Mouse (Mus musculus) forebrain, embryonic 13.5 days (tissue): ENCODE measurements around the gene Bend6. TPM values are rescaled to one million over a fixed set of nuclear protein-coding genes. Genes with fewer than 3 reads are reported as not detected.
A peak's percentile ranks its signal among the peaks of the same experiment; 100 is the strongest.

ENCODE experiments used
- ATAC-seq: fragments of 200-750 bp; cut with Nextera tagmentation; 2 replicates; pipeline ENCODE4 v1.8.0; 2017
- H3K27ac ChIP-seq: fragments of 300-500 bp; sonication (generic); 2 replicates; pipeline ENCODE4 v1.5.1; 2015; ENCODE audit warnings: inconsistent platforms, mild to moderate bottlenecking, moderate library complexity
- H3K27me3 ChIP-seq: fragments of 300-500 bp; sonication (generic); 2 replicates; pipeline ENCODE4 v1.6.1; 2015; ENCODE audit warnings: mild to moderate bottlenecking, inconsistent platforms
- H3K36me3 ChIP-seq: fragments of 300-500 bp; sonication (generic); 2 replicates; pipeline ENCODE4 v1.6.1; 2015; ENCODE audit warnings: mild to moderate bottlenecking, inconsistent platforms; ENCODE audit not compliant: poor library complexity, severe bottlenecking
- H3K4me1 ChIP-seq: fragments of 300-500 bp; sonication (generic); 2 replicates; pipeline ENCODE4 v1.6.1; 2015; ENCODE audit warnings: inconsistent platforms
- H3K4me2 ChIP-seq: fragments of 300-500 bp; sonication (generic); 2 replicates; pipeline ENCODE4 v1.6.1; 2015; ENCODE audit warnings: inconsistent platforms, mild to moderate bottlenecking, moderate library complexity
- H3K4me3 ChIP-seq: fragments of 300-500 bp; sonication (generic); 2 replicates; pipeline ENCODE4 v1.5.1; 2015; ENCODE audit warnings: mild to moderate bottlenecking, inconsistent platforms
- H3K9ac ChIP-seq: fragments of 300-500 bp; sonication (generic); 2 replicates; pipeline ENCODE4 v1.6.1; 2015; ENCODE audit warnings: mild to moderate bottlenecking, inconsistent platforms
- H3K9me3 ChIP-seq: fragments of 300-500 bp; sonication (generic); replicated peaks from 2 replicates; pipeline ENCODE4 v1.6.1; 2016; ENCODE audit warnings: inconsistent platforms
- WGBS: fragments of 180-500 bp; shearing (Covaris S2); methylation state at CpG from one replicate; pipeline ENCODE4 v1.1.7; 2015; 5-methylcytosine and 5-hydroxymethylcytosine counted together
- polyA plus RNA-seq: library from polyadenylated mRNA; unstranded; fragments of >200 nt; fragmentation: Nextera tagmentation; extraction: Ambion mirVana; gene quantifications from 2 replicates; pipeline ENCODE4 v1.2.1, GENCODE M21; 2015

Bend6 gene
- polyA plus RNA-seq, result 12.7 and 13.8 TPM in 2 replicates

DNA sequence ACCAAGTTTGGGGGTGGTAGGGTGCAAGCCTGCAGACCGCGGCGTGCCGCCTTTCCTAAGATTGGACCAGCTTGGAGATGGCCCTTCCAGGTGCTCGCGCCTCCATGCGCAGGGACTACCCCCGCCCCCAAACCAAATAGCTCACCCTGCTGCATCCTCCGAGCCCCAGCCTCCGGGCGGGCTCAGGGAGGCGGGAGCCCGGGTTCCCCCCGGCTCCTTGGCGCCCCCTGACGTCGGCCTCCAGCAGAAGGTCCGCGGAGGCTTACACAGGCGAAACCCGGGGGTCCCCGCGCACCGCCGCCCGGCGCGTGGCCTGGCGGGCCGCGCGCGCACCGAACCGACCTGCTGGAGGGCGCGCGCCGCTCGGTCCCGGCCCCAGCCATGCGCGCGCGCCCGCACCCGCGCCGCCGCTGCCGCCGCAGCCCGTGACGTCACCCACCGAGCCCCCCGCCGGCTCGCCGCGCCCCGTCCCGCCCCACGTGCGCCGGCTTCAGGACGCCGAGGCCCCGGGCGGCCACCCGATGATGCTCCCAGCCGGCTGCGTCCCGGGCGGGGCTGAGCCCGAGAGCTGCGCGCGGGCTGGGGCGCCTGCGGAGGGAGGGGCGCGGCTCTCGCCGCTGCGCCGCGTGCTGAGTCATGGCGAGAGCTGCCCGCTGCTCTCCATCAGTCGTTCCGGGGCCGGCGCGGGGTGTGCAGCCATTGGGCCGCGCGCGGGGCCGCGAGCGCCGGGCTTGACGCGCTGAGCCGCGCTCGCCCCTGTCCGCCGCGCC, at the start of gene Bend6:
Bend6 (minus strand) TSS at position 396 of the 770 bp plus-strand sequence.
- WGBS, result 0% methylated on average over 53 of the region's 110 CpGs
- no peaks in the 10 kb centered on the region for H3K36me3 ChIP-seq
- peaks cover 24% of the 10 kb centered on the region for H3K27me3 ChIP-seq
- H3K4me2 ChIP-seq, result peak within 1 kb of the TSS; percentile 77
- H3K4me3 ChIP-seq, result peak within 1 kb of the TSS; percentile 62
- no peak within 1 kb of the TSS; the same call in 1 of the 2 replicates for H3K27ac ChIP-seq
- peak within 1 kb of the TSS; percentile 74 for H3K9ac ChIP-seq
- peak; percentile 88 for ATAC-seq
- peaks cover 14% of the 10 kb centered on the region for H3K4me1 ChIP-seq
- no peaks in the 10 kb centered on the region for H3K9me3 ChIP-seq

DNA sequence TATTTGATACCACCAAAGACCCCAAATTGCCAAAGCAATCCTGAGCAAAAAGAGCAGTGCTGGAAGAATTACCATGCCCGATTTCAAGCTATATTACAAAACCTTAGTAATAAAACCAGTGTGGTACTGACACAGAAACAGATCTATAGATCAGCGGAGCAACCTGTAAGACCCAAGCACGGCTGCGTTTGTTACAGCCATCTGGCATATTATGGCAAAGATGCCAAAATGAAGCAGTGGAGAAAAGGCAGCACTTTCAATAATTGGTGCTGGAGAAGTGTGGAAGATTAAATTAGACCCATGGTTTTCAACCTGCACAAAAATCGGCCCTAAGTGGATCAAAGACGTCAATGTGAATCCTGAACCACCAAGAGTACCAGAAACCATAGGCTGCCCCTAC, 48.0 kb upstream of the Bend6 start:
- ATAC-seq, result no peak
- H3K27ac ChIP-seq, result no peak overlapping the region
- H3K4me2 ChIP-seq, result no peak overlapping the region
- 0 out of 2 replicates have a peak, but pooled peaks cover 3% of the 10 kb centered on the region for H3K9me3 ChIP-seq
- no peaks in the 10 kb centered on the region for H3K27me3 ChIP-seq
- no peaks in the 10 kb centered on the region for H3K4me1 ChIP-seq
- no peak overlapping the region for H3K9ac ChIP-seq
- H3K36me3 ChIP-seq, result no peaks in the 10 kb centered on the region
- WGBS, result 92% methylated on average over 6 of the region's 6 CpGs
- no peak overlapping the region for H3K4me3 ChIP-seq

GRCm38 (mm10) chr1:33948511-33948910, 40.9 kb upstream of the Bend6 start:
- H3K9me3 ChIP-seq, result 0 out of 2 replicates have a peak, but pooled peaks cover 3% of the 10 kb centered on the region
- 86% methylated on average over 5 of the region's 5 CpGs for WGBS
- no peak overlapping the region for H3K4me2 ChIP-seq
- no peaks in the 10 kb centered on the region for H3K36me3 ChIP-seq
- no peaks in the 10 kb centered on the region for H3K4me1 ChIP-seq
- H3K9ac ChIP-seq, result no peak overlapping the region
- no peaks in the 10 kb centered on the region for H3K27me3 ChIP-seq
- no peak overlapping the region for H3K4me3 ChIP-seq
- ATAC-seq, result no peak
- H3K27ac ChIP-seq, result no peak overlapping the region

DNA sequence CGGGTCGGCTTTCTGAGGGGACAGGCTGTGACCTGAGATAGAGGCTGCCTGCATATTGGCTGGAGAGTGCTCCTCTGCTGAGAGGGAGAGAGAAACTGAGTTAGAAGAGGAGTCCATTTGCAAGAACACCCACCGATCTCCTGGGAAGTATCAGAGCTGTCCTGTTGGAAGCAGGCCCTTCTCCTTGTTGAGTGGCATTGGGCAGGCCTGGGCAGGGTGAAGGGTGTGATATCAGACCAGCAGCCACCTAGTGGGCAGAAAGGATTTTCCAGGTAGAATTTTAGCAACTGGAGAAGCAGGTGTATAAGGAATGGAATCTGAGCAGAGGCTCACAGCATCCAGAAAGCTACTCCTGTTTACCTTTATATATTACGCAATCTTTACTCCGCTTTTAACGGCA, 40.2 kb upstream of the Bend6 start:
- 92% methylated on average over 6 of the region's 6 CpGs for WGBS
- Histone ChIP-seq H3K9ac (no peak overlapping the region), H3K9me3 (0 out of 2 replicates have a peak, but pooled peaks cover 3% of the 10 kb centered on the region), H3K4me1 (no peaks in the 10 kb centered on the region), H3K27ac (peak overlapping the region; percentile 40; the same call in 1 of the 2 replicates), H3K4me2 (no peak overlapping the region), H3K27me3 (no peaks in the 10 kb centered on the region), H3K36me3 (no peaks in the 10 kb centered on the region), H3K4me3 (no peak overlapping the region)
- no peak for ATAC-seq

GRCm38 (mm10) chr1:33946601-33947395, 39.2 kb upstream of the Bend6 start:
- Histone ChIP-seq H3K9me3 (no peaks in the 10 kb centered on the region), H3K4me1 (no peaks in the 10 kb centered on the region), H3K4me3 (no peak overlapping the region), H3K9ac (no peak overlapping the region), H3K27ac (peak overlapping the region; percentile 70; the same call in 1 of the 2 replicates), H3K36me3 (no peaks in the 10 kb centered on the region), H3K4me2 (no peak overlapping the region), H3K27me3 (no peaks in the 10 kb centered on the region)
- peak; percentile 92 for ATAC-seq
- 78% methylated on average over 12 of the region's 12 CpGs for WGBS

DNA sequence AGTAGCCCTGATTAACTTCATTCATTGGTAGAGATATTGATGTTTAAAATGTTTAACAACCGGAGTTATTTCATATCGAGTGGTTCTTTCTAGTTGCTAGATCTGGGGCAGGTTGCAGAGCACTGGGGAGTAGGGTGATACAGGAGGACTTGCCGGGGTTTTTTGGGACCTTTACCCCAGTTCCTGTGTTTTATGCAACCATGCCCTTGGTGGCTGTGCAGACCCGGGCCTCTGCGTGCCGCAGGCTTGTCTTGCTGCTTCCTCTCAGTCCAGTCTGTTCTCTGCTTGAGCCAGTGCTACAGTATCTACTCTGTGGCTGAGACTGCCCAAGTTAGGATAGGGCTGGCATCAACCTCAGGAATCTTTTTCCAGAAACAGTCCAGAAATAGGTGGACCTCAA, 38.1 kb upstream of the Bend6 start:
- Histone ChIP-seq H3K4me3 (no peak overlapping the region), H3K9ac (no peak overlapping the region), H3K27ac (no peak overlapping the region), H3K4me1 (no peaks in the 10 kb centered on the region), H3K36me3 (no peaks in the 10 kb centered on the region), H3K4me2 (no peak overlapping the region), H3K9me3 (no peaks in the 10 kb centered on the region), H3K27me3 (no peaks in the 10 kb centered on the region)
- no peak for ATAC-seq
- WGBS, result 90% methylated on average over 6 of the region's 6 CpGs

DNA sequence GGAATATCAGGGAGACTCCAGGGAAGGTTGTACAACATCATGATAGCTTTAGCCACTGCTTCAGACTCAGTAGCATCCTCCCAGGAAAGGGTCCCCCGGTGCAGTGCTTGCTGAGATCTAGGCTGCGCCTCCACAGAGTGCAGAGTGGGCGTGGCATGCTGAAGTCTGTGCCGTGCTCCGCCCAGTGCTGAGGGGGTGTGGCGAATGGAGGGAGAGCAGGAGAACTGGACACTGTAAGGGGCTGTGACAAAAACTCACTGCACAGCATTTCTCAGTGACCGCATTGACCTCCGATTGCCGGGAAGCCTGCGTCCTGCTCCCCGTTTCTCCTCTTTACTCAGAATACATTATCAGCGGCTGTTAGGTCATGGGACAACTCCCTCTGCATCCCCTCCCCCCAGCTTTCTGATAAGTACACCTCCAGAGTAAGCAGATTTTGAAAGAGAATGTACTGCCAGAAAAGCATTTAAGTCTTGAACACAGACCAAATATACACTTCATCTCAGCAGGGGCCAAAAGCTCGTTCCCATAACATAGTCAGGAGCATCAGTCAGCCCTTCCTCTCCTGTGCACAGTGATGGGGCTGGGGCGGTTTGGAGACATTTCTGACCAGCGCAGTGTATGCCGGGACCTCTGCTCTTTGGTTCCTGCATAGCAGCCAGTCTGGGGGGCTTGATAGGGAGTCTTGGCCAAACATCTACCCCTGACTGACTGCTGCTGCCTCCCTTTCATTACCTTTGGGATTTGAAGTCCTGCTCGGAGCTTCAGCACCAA, 37.5 kb upstream of the Bend6 start:
- no peaks in the 10 kb centered on the region for H3K27me3 ChIP-seq
- H3K36me3 ChIP-seq, result no peaks in the 10 kb centered on the region
- 75% methylated on average over 17 of the region's 17 CpGs for WGBS
- no peaks in the 10 kb centered on the region for H3K9me3 ChIP-seq
- no peak overlapping the region for H3K4me2 ChIP-seq
- H3K4me1 ChIP-seq, result no peaks in the 10 kb centered on the region
- no peak for ATAC-seq
- H3K9ac ChIP-seq, result no peak overlapping the region
- H3K27ac ChIP-seq, result no peak overlapping the region
- H3K4me3 ChIP-seq, result no peak overlapping the region

- WGBS, result 84% methylated on average over 2 of the region's 2 CpGs
- no peak overlapping the region for H3K4me3 ChIP-seq
- no peaks in the 10 kb centered on the region for H3K36me3 ChIP-seq
- H3K9me3 ChIP-seq, result no peaks in the 10 kb centered on the region
- H3K4me1 ChIP-seq, result no peaks in the 10 kb centered on the region
- H3K27ac ChIP-seq, result no peak overlapping the region
- H3K9ac ChIP-seq, result no peak overlapping the region
- no peaks in the 10 kb centered on the region for H3K27me3 ChIP-seq
- ATAC-seq, result no peak
- H3K4me2 ChIP-seq, result no peak overlapping the region
Measured at GRCm38 (mm10) chr1:33943943-33944342, 36.3 kb upstream of the Bend6 start.

- WGBS, result 89% methylated on average over 8 of the region's 8 CpGs
- H3K4me3 ChIP-seq, result no peak overlapping the region
Measured at GRCm38 (mm10) chr1:33942638-33943037, 35.0 kb upstream of the Bend6 start.

DNA sequence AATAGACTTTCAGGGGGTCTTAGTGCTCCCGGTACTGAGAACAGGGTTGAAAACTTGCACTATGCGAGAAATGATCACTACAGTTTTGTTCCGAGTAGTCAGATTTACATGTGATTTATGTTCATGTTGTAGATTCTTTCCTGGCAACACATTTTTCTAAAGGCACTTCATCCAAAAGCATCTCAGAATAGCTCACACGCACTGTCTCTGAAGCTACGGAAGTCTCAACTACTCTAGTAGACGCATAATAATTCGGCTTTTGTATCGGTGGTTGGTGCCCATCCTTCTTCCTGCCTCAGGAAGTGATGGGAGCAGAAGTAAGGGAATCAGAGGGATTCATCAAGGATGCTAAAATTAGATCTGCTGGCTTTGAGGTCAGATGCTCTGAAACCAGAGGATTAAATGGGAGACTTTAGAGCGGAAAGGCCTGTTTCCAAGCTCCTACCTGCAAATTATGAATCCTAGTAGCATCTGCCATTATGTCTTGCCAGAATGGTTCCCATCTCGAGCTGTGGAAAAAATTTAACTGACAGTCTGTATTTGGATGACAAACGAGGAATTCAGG, 32.8 kb upstream of the Bend6 start:
- H3K27me3 ChIP-seq, result no peaks in the 10 kb centered on the region
- WGBS, result 88% methylated on average over 11 of the region's 11 CpGs
- no peak overlapping the region for H3K4me2 ChIP-seq
- no peaks in the 10 kb centered on the region for H3K9me3 ChIP-seq
- no peak overlapping the region for H3K27ac ChIP-seq
- H3K36me3 ChIP-seq, result no peaks in the 10 kb centered on the region
- no peak overlapping the region for H3K4me3 ChIP-seq
- ATAC-seq, result no peak
- H3K4me1 ChIP-seq, result no peaks in the 10 kb centered on the region
- H3K9ac ChIP-seq, result no peak overlapping the region

More at GRCm38 (mm10) chr1:33942638-33943037, 35.0 kb upstream of the Bend6 start:
- H3K4me2 ChIP-seq, result no peak overlapping the region
- no peak overlapping the region for H3K9ac ChIP-seq
- ATAC-seq, result no peak
- H3K36me3 ChIP-seq, result no peaks in the 10 kb centered on the region
- no peak overlapping the region for H3K27ac ChIP-seq
- H3K27me3 ChIP-seq, result no peaks in the 10 kb centered on the region
- no peaks in the 10 kb centered on the region for H3K9me3 ChIP-seq
- no peaks in the 10 kb centered on the region for H3K4me1 ChIP-seq

- 81% methylated on average over 5 of the region's 5 CpGs for WGBS
- no peak overlapping the region for H3K27ac ChIP-seq
- no peaks in the 10 kb centered on the region for H3K36me3 ChIP-seq
- no peak overlapping the region for H3K4me2 ChIP-seq
- H3K27me3 ChIP-seq, result no peaks in the 10 kb centered on the region
- H3K9me3 ChIP-seq, result no peaks in the 10 kb centered on the region
- no peak overlapping the region for H3K9ac ChIP-seq
- H3K4me3 ChIP-seq, result no peak overlapping the region
- ATAC-seq, result no peak
- no peaks in the 10 kb centered on the region for H3K4me1 ChIP-seq
Measured at GRCm38 (mm10) chr1:33939828-33940227, 32.2 kb upstream of the Bend6 start.
